Mouse (Mus musculus): ENCODE data around the gene Ccdc186.

GRCm38 (mm10) chr19:56807122-56807521 is 14.9 kb downstream of the Ccdc186 start:
- TF ChIP-seq EP300 (optimal IDR thresholded peaks at IDR 0.05) (no peak), CTCF (IDR thresholded peaks at IDR 0.05; ENCODE audit: low read depth) (no peak)

Measured in stomach, postnatal 0 days (tissue).